Mouse (Mus musculus) heart, adult 2 months (tissue): Measurements from ENCODE around the gene Ankrd33b. TPM values are rescaled to one million over a fixed set of nuclear protein-coding genes. Genes with fewer than 3 reads are reported as not detected.

Source experiments
- DNase-seq, 2 experiments: peaks; one replicate each; pipeline ENCODE4 v3.0.0; 2021
- H3K27ac ChIP-seq: fragments of 200-600 bp; 2 replicates; pipeline ENCODE4 v1.8.1; 2022
- H3K27me3 ChIP-seq: fragments of 200-500 bp; 2 replicates; pipeline ENCODE4 v1.6.1; 2012; ENCODE audit warnings: mild to moderate bottlenecking, low read length, inconsistent platforms, mixed read lengths; ENCODE audit not compliant: control insufficient read depth, insufficient read depth
- H3K36me3 ChIP-seq: fragments of 200-500 bp; 2 replicates; pipeline ENCODE4 v1.6.1; 2012; ENCODE audit warnings: low read length, inconsistent platforms; ENCODE audit not compliant: control insufficient read depth, insufficient read depth
- H3K4me1 ChIP-seq: fragments of 200-500 bp; 2 replicates; pipeline ENCODE4 v1.6.1; 2011; ENCODE audit warnings: low read length; ENCODE audit not compliant: control insufficient read depth, insufficient read depth
- H3K4me3 ChIP-seq: fragments of 200-600 bp; 2 replicates; pipeline ENCODE4 v1.8.1; 2022
- H3K79me2 ChIP-seq: fragments of 200-500 bp; replicated peaks from 2 replicates; pipeline ENCODE4 v1.6.1; 2012; ENCODE audit warnings: mild to moderate bottlenecking, inconsistent platforms, low read length, moderate library complexity, mixed read lengths; ENCODE audit not compliant: control insufficient read depth, insufficient read depth
- H3K9ac ChIP-seq: fragments of 200-500 bp; 2 replicates; pipeline ENCODE4 v1.6.1; 2012; ENCODE audit warnings: low read depth, mild to moderate bottlenecking, control low read depth, inconsistent platforms, low read length, mixed read lengths
- CTCF ChIP-seq: fragments of 200-600 bp; IDR thresholded peaks from 2 replicates; pipeline ENCODE4 v1.8.1; 2022; ENCODE audit warnings: antibody characterized with exemption, mild to moderate bottlenecking, moderate library complexity
- EP300 ChIP-seq: fragments of 200-500 bp; IDR thresholded peaks from 2 replicates; pipeline ENCODE4 v1.6.1; 2011; ENCODE audit warnings: low read depth, low read length, control low read depth; ENCODE audit not compliant: insufficient read depth
- POLR2A ChIP-seq: fragments of 200-500 bp; IDR thresholded peaks from 2 replicates; pipeline ENCODE4 v1.6.1; 2011; ENCODE audit warnings: mild to moderate bottlenecking, low read depth, low read length, control low read depth; ENCODE audit not compliant: insufficient read depth
- WGBS: fragments of 180-500 bp; shearing (Covaris S2); methylation state at CpG from one replicate; pipeline ENCODE4 v1.1.7; 2018; 5-methylcytosine and 5-hydroxymethylcytosine counted together
- intact Hi-C: fragments of 180-260 bp; cut with DNase I; formaldehyde crosslinking; loops from one replicate; pipeline ENCODE4 v1.15.1; 2025
- polyA plus RNA-seq: library from polyadenylated mRNA; depleted of rRNA; stranded (reverse); fragments of >200 nt; gene quantifications from 2 replicates; pipeline ENCODE4 v1.2.3, GENCODE M21; 2012
- total RNA-seq, 2 experiments: library from RNA; stranded (reverse); gene quantifications; 2 replicates each; pipeline ENCODE4 v1.2.3; 2021

Ankrd33b gene
- total and polyA plus RNA-seq, 3 experiments = 7.8 to 32.8 (median 28.6) TPM

GRCm38 (mm10) chr15:31365720-31366591, 1.6 kb downstream of the Ankrd33b start:
- Histone ChIP-seq H3K4me3 (peak overlapping the region; percentile 78), H3K27me3 (no peaks in the 10 kb centered on the region), H3K9ac (peak overlapping the region; percentile 96), H3K79me2 (peaks cover 2% of the 10 kb centered on the region), H3K36me3 (no peaks in the 10 kb centered on the region), H3K27ac (peak overlapping the region; percentile 82), H3K4me1 (peaks cover 5% of the 10 kb centered on the region)
- intact Hi-C loops = loop anchor here (2.0 kb wide), 4 partner anchors 15 to 53 kb away; no protein-coding TSS in a partner anchor
- TF ChIP-seq POLR2A (no peak), CTCF (no peak), EP300 (no peak)
- peak; percentile 64 to 67 for DNase-seq
- 3% methylated on average over 37 of the region's 37 CpGs for WGBS

- intact Hi-C loops = no loop called here
- peak overlapping the region; percentile 78 for H3K4me3 ChIP-seq
- H3K9ac ChIP-seq = peak overlapping the region; percentile 96
- H3K36me3 ChIP-seq = no peaks in the 10 kb centered on the region
- TF ChIP-seq CTCF (no peak), POLR2A (no peak), EP300 (no peak)
- H3K27me3 ChIP-seq = no peaks in the 10 kb centered on the region
- DNase-seq = no peak
- H3K27ac ChIP-seq = peak overlapping the region; percentile 82
- H3K4me1 ChIP-seq = peaks cover 5% of the 10 kb centered on the region
- WGBS = 45% methylated on average over 11 of the region's 11 CpGs
- peaks cover 2% of the 10 kb centered on the region for H3K79me2 ChIP-seq
Measured at GRCm38 (mm10) chr15:31365041-31365719, 2.3 kb downstream of the Ankrd33b start.

- DNase-seq = no peak
- Histone ChIP-seq H3K4me3 (no peak overlapping the region), H3K36me3 (no peaks in the 10 kb centered on the region), H3K4me1 (peaks cover 5% of the 10 kb centered on the region), H3K79me2 (peaks cover 6% of the 10 kb centered on the region), H3K9ac (no peak overlapping the region), H3K27ac (no peak overlapping the region), H3K27me3 (no peaks in the 10 kb centered on the region)
- intact Hi-C loops = no loop called here
- TF ChIP-seq EP300 (no peak), CTCF (no peak), POLR2A (no peak)
- 89% methylated on average over 6 of the region's 6 CpGs for WGBS
Measured at GRCm38 (mm10) chr15:31364396-31364795, 3.1 kb downstream of the Ankrd33b start.

DNA sequence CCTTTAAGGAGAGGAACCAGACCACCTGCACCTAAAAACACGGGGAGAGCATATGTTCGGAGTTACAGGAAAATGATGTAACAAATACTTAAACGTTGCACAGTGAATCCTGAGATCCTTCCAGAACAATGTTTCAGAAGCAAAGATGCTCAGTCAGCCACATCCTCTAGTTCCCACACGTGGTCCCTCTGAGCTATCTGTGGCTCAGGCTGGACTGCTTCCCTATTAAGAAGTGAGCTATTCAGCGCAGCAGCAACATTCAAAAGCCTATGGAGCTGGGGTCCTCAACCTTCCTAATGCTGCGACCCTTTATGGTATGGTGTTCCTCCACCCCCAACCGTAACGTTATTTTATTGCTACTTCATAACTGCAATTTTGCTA, 3.6 kb downstream of the Ankrd33b start:
- H3K4me3 ChIP-seq = no peak overlapping the region
- H3K27ac ChIP-seq = no peak overlapping the region
- H3K9ac ChIP-seq = no peak overlapping the region
- 68% methylated on average over 8 of the region's 8 CpGs for WGBS
- intact Hi-C loops = no loop called here
- peaks cover 7% of the 10 kb centered on the region for H3K79me2 ChIP-seq
- TF ChIP-seq EP300 (no peak), POLR2A (no peak), CTCF (no peak)
- no peaks in the 10 kb centered on the region for H3K27me3 ChIP-seq
- DNase-seq = no peak
- H3K4me1 ChIP-seq = peaks cover 3% of the 10 kb centered on the region; the same call in 1 of the 2 replicates
- no peaks in the 10 kb centered on the region for H3K36me3 ChIP-seq

DNA sequence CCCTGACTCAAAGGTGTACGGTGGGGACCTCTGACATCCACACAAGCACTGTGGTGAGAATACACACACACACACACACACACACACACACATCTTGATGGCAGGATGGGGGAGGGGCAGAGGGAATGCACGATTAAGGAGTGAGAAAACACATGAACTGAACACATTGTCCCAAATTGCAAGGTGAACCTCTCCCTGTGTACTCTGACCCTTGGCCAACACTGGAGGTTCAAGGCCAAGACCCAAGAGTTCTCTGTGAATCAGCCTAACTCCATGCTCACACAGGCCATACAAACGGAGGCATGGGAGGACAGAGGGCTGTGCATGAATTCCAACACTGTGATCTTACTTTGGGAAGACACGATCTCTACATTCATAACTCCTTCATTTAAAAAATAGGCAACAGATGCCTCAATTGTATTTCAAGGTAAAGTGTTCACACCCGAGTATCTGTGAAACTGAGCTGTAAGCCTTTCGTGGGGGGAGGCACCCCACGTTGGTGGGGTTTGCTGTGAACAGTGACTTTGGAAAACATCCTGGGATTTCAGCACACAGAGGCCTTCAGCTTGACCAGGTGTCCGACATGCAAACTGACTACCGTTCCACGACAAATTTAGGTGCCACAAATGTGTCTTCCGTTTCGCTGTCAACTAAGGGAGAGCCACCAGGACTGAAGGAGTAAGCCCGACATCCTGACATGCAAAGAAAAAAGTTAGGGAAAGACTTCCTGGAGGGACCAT, 4.1 kb downstream of the Ankrd33b start:
- Histone ChIP-seq H3K4me1 (no peaks in the 10 kb centered on the region; the same call in 1 of the 2 replicates), H3K27ac (no peak overlapping the region), H3K27me3 (no peaks in the 10 kb centered on the region), H3K36me3 (no peaks in the 10 kb centered on the region), H3K79me2 (peaks cover 7% of the 10 kb centered on the region), H3K9ac (no peak overlapping the region), H3K4me3 (no peak overlapping the region)
- intact Hi-C loops = no loop called here
- WGBS = 87% methylated on average over 13 of the region's 13 CpGs
- DNase-seq = no peak
- TF ChIP-seq POLR2A = no peak
